Mouse (Mus musculus): Measurements from ENCODE around the gene Gfm2. TPM values are rescaled to one million over a fixed set of nuclear protein-coding genes. Genes with fewer than 3 reads are reported as not detected.

Gfm2 gene
- total RNA-seq, 2 experiments from 2014 or later, result 49.0 to 51.3 TPM

DNA sequence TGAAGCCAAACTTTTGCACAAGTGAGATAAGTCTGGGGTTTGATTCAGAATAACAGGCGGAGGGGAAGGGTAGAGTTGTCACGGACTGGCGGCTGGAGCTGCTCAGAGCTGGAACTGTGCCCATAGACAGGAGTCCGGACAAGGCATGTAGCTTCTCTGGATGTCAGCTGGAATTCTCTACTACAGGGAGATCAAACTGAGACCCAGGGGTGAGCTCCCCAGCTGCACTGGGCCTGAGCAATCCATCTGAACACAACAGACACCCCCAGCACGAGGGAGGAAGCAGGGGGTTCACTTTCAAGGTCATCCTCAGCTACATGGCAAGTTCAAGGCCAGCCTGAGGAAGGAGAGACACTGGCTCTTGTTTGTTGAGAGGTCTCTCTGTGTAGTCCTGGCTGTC is 46.9 kb downstream of the Gfm2 start:
- intact Hi-C loops (cut with DNase I), result no loop called here
- no peak for DNase-seq (ENCODE audit: low spot score)

GRCm38 (mm10) chr13:97186346-97186745 is 48.6 kb downstream of the Gfm2 start:
- DNase-seq (ENCODE audit: low spot score), result no peak
- intact Hi-C loops (cut with DNase I), result no loop called here

DNA sequence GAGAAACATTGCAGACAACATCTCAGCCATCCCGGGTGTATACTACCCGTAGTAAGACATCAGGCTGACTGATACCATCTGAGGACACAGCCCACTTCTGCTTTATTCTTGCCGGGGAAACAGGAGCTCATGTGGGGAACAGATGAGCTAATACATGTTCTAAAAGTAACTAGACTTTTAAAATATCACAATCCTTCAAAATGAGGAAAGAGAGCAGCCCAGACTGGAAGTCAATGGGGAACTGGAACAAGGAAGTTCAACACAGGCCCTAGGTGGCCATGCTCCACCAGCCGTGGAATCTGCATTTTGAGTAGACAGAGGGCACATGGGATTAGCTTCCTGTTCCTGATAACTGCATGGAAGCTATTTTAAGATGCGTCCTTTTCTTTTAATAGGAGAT is 50.0 kb downstream of the Gfm2 start:
- intact Hi-C loops (cut with DNase I), result no loop called here
- DNase-seq (ENCODE audit: low spot score), result no peak

- intact Hi-C loops (cut with DNase I), result no loop called here
- no peak for DNase-seq (ENCODE audit: low spot score)
Measured at GRCm38 (mm10) chr13:97192649-97193048, 54.9 kb downstream of the Gfm2 start.

DNA sequence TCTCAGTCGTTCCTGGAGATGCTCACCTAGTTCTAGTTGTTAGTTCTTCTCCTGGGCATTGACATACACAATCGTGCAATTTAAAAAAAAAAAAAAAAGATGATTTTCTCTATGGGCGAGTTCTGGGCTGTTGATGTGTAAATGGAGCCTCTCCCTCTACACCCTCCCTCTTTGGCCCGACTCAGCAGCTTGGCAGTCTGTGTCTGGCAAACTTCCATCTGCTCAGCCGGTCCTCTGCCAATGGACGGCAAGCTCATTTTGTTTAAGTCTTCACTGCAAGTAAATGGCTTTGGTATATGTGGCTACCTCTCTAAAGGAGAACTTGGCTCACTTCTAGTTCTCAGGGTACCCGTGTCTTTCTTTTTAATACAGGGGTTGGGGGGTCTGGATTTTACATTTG is 55.7 kb downstream of the Gfm2 start:
- DNase-seq (ENCODE audit: low spot score), result peak; percentile 48
- intact Hi-C loops (cut with DNase I), result no loop called here

DNA sequence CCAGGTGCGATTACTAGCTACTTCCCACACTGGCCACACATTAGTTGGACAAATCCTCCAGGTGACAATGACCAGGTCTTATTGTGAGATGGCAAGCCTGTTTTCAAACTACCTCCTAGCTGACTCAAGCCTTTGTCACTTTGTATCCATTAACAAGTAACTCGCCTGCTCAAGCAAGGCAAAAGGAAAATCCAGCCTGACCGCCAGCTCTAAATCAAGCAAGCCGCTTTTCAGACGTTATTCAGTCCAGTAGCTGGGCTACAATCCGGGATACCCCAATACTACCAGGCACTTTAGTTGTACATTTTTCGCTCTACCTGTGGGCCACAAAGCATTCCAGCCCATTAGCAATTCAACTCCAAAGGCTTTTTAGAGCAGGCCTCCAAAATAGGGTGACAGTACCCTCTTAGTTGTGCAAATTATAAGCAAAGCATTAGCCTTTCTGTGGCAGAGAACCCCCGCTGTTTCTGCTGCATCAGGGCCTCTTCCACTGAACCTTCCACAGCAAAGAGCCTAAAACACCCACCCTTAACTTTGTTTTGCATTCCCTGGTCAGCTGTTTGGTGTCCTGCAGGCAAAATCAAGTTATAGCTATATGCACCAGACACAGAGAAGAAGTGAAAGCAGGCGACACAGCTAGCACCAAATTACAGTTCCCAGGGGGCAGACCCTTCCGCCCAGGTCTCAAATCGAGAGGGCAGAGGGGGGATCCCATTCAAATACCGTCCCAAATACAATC is 58.6 kb downstream of the Gfm2 start:
- DNase-seq (ENCODE audit: low spot score), result no peak
- intact Hi-C loops (cut with DNase I), result no loop called here

DNA sequence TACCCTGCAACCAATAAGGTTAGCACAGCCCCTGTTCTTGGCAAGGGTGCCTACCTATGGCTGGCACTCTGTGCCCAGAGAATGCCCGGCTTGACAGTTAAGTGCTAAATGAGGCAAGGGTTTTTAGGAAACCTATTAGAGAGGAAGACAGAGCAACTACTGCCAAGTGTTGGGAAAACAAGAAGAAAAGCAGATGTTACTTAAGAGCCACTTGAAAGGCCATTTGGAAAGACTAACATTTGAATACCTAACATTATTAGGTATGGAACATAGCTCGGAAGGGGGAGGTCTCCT is 59.1 kb downstream of the Gfm2 start:
- intact Hi-C loops (cut with DNase I), result no loop called here
- DNase-seq (ENCODE audit: low spot score), result no peak

- intact Hi-C loops (cut with DNase I), result no loop called here
Measured at GRCm38 (mm10) chr13:97197932-97198562, 60.3 kb downstream of the Gfm2 start, which contains the start of gene Hexb. TSS of gene Hexb (minus strand) at chr13:97198357.

DNA sequence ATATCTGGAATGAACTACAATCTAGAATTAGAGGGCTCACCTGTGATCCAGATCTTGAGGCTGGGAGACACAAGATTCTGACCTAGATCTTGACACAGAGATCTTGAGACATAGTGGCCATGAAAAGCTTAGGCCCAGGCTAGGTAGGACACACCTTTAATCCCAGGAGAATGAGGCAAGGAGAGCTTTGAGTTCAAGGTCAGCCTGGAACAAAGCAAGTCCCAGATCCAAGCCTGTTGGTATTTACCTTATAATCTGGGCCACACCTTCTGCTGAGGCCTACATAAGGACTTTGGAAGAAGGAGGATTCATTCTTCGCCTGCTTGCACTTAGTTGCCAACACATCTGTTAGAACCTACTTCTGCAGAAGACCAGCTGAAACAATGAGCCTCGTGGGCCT is 61.4 kb downstream of the Gfm2 start:
- no peak for DNase-seq (ENCODE audit: low spot score)
- intact Hi-C loops (cut with DNase I), result no loop called here

More at GRCm38 (mm10) chr13:97197932-97198562, 60.3 kb downstream of the Gfm2 start, which contains the start of gene Hexb:
- peak; percentile 94 for DNase-seq (ENCODE audit: low spot score)

GRCm38 (mm10) chr13:97201076-97201475 is 63.3 kb downstream of the Gfm2 start:
- DNase-seq (ENCODE audit: low spot score), result no peak
- intact Hi-C loops (cut with DNase I), result loop anchor here (10.0 kb wide), 1 partner anchor 1054 kb away; no protein-coding TSS in a partner anchor

DNA sequence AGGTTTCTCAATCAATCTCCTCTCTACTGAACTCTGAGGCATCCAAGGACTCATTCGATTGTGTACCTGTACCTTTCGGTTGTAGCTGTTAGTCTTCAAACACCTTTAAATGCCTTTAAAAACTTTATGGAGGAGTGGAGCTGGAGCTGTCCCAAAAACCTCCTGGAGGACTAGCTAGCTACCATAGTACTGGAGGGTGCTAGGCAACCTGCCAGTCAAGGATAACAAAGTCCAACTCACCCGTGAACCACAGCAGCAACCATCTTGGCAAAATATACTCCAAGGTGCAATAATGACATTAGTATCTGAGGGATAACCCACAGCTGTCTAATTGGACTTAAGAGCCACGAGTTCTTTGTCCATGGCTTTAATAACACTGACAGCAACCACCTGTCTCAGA is 64.2 kb downstream of the Gfm2 start:
- DNase-seq (ENCODE audit: low spot score), result no peak
- intact Hi-C loops (cut with DNase I), result loop anchor here (10.0 kb wide), 1 partner anchor 1053 kb away; no protein-coding TSS in a partner anchor

- DNase-seq (ENCODE audit: low spot score), result peak; percentile 68
- intact Hi-C loops (cut with DNase I), result loop anchor here (10.0 kb wide), 1 partner anchor 1050 kb away; no protein-coding TSS in a partner anchor
Measured at GRCm38 (mm10) chr13:97205052-97205701, 67.4 kb downstream of the Gfm2 start.

GRCm38 (mm10) chr13:97206046-97206445 is 68.3 kb downstream of the Gfm2 start:
- intact Hi-C loops (cut with DNase I), result loop anchor here (10.0 kb wide), 1 partner anchor 1049 kb away; no protein-coding TSS in a partner anchor
- DNase-seq (ENCODE audit: low spot score), result no peak

- intact Hi-C loops (cut with DNase I), result loop anchor here (10.0 kb wide), 1 partner anchor 1047 kb away; no protein-coding TSS in a partner anchor
Measured at GRCm38 (mm10) chr13:97207472-97208111, 69.9 kb downstream of the Gfm2 start.

GRCm38 (mm10) chr13:97208112-97208478 is 70.4 kb downstream of the Gfm2 start:
- intact Hi-C loops (cut with DNase I), result loop anchor here (10.0 kb wide), 1 partner anchor 1047 kb away; no protein-coding TSS in a partner anchor
- DNase-seq (ENCODE audit: low spot score), result no peak

More at GRCm38 (mm10) chr13:97207472-97208111, 69.9 kb downstream of the Gfm2 start:
- no peak for DNase-seq (ENCODE audit: low spot score)

- intact Hi-C loops (cut with DNase I), result loop anchor here (10.0 kb wide), 1 partner anchor 1046 kb away; no protein-coding TSS in a partner anchor
- DNase-seq (ENCODE audit: low spot score), result no peak
Measured at GRCm38 (mm10) chr13:97208500-97209010, 70.8 kb downstream of the Gfm2 start.

- DNase-seq (ENCODE audit: low spot score), result no peak
- intact Hi-C loops (cut with DNase I), result no loop called here
Measured at GRCm38 (mm10) chr13:97214583-97215268, 77.0 kb downstream of the Gfm2 start.

GRCm38 (mm10) chr13:97215563-97215962 is 77.8 kb downstream of the Gfm2 start:
- no peak for DNase-seq (ENCODE audit: low spot score)
- intact Hi-C loops (cut with DNase I), result no loop called here

DNA sequence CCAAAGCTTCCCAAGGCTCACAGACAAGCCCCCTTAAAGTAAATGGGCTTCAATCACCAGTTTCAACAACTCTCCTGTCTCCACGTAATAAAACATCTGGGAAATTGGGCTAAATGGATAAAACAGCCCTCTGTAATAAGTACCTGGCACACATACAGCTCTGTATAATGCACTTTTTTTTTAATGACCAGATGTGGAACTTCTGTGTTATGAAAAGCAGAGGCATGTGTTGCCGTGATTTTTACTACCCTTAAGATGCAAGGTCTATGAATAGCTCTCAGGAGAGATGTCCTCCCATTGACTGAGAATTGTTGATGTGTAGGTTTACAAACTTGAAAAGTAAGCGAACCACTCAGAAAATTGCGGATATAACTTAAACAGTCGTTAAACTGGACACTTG is 78.5 kb downstream of the Gfm2 start:
- DNase-seq (ENCODE audit: low spot score), result no peak

More for the DNA sequence above, 78.5 kb downstream of the Gfm2 start:
- intact Hi-C loops (cut with DNase I), result no loop called here
